Mouse (Mus musculus) left cerebral cortex, adult 9 months (tissue): ENCODE results near the gene Tmem135.

ENCODE experiments used
- DNase-seq, 2 experiments: peaks; one replicate each; pipeline ENCODE4 v3.0.0; 2022; ENCODE audit warnings: low spot score in 2 of 2

Gene Tmem135

DNA sequence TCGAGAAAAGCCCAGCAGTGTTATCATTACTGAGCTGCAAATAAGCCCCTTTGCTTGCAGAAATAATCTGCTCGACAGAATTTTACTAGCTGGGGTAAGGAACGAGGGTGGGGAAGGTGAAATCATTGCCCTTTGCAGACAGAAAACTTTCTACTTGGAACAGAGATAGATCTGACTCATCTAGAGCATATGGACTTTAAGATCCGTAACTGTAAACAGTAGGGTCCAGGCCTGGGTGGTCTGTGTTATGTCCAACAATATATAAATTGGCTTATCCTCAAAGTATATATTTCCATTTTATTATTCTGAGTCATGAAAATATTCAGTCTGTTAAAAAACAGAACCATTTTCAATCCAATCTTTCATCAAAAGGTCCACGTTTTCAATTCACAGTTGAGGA, 221.1 kb downstream of the Tmem135 start:
- DNase-seq = no peak

DNA sequence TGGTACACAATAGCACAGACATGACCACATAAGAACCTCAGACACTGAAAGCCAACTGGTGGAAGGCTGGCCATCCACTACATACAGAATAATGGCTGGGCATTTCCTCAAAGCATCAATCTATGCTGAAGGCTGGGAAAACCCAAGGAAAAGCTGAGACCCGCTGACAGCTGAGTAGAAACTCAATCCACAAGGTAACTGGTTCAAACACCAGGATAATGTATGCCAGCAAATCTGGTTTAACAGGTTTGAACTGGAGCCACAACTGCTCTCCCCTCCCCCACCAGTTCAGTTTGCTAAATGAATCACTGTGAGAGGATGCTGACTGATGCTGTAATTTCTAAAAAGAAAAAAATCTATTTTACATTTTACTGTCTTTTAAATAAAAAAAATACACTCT, 222.7 kb downstream of the Tmem135 start:
- DNase-seq = no peak

DNA sequence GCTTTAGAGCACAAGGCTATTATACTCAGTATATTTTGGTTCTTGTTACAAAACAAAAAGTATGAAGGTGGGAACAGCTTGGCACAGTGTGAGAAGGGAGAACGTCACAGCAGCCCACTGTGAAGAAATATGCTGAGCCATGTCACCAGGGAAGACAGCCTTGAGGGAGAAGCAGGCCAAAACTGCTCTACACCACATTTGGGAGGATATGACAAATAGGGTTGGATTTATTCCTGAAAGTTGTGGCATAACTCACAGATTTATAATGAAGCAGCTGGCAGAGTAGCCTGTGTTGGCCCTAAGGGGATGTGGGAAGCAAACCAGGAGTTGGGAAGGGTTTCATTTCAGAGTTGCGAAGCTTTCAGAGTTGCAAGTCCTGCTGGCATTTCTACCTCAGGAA, 225.4 kb downstream of the Tmem135 start:
- peak; percentile 16 to 61 for DNase-seq

DNA sequence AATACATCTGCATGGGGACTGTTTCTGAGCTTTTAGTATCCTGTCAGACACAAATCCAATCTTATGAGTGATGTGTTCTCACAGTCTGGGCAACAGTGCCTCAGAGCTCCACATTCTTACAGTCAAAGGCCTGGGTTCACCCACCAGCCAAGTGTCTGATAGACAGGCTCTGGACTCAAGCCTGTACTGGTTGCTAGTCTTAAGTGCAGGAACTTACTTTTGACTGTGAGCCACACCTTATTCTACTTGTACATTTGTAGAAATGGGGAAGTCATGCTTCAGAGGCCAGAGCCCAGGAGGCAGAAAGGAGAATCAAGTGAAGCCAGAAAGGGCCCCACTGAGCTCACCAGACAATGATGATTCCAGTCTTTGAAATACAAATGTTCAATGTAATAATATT, 226.1 kb downstream of the Tmem135 start:
- DNase-seq = no peak

DNA sequence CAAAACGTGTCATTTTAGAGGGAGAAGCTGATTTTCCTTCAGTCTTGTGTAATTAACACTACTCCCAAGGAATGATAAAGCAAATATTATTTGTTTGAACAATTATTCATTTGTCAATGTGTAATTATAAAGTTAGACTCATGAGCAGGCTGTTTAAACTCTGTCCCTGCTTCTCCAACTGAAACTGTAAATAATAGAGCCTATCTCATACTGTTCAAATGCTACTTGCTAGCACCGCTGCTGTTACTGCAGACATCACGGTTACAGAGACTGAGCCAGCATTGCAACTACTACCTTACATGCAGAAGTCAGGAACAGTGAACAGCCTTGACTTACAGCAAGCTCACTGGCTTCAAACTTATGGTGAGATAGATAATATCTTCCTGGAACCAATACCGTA, 229.6 kb downstream of the Tmem135 start:
- no peak for DNase-seq

DNA sequence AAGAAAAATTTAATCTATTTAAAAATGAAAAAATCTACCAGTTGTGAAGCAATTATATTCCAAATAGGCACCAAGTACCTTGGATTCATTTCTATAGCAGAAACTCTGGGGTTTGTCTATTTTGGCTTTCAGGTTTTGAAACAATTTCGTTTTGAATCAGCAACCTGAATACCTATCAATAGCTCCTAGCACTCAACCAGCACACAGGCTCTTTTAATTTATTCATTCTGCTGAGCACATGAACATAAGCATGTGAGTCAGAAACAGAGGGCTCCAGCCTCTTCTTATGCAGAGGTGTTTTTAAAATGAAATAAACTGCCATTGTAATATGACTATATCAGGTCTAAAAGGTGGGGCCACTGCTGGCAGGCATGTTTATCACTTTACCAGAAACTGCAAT, 231.0 kb downstream of the Tmem135 start:
- no peak for DNase-seq

DNA sequence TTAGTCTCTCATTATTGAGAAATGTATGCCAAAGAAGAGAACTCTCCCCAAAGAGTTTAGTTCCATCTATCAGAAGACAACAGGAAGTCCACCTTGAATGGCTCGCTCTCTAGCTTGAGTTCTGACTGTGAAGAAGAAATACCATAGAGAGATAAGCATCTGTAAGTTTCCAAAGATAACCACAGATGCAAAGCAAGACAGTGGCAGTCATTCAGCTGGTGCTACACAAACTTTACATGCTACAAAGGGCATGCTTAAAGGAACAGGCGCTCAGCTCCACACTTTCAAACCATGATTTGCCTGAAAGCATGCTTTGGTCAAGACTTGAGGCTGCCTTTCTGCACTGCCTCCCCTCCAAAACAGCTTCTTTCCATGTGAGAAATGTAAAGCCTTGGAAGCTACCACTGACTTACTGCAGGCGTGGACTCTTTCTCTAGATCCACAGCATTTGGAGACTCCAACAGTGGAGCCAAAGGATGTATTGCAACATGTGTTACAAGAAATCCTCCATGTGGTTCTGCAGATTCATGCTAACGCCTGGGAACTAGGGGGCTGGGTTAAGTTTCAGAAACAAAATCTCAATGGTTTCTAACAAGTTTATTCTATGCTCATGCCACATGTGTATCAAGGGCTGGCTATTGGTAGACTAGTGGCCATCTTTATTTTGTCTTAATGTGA, 232.1 kb downstream of the Tmem135 start:
- no peak for DNase-seq

DNA sequence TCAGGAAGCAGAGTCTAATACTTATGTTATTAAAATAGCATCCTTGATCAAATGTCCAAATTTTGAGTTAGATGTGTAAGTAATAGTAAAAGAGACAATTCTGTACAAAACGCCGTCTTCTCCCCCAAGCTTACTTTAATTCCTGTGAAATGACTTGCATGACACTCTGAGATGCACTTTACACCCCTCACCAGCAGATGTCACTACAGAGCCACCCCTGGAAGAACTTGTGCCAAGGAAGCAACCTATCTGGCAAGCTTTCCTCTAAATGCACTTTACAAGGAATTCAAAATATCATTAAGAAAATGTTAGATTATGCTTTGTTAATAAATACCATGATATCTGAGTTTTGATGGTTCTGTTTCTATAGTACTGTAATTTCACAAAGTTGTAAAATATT, 235.4 kb downstream of the Tmem135 start:
- peak in 1 of 2 experiments; percentile 84 for DNase-seq

DNA sequence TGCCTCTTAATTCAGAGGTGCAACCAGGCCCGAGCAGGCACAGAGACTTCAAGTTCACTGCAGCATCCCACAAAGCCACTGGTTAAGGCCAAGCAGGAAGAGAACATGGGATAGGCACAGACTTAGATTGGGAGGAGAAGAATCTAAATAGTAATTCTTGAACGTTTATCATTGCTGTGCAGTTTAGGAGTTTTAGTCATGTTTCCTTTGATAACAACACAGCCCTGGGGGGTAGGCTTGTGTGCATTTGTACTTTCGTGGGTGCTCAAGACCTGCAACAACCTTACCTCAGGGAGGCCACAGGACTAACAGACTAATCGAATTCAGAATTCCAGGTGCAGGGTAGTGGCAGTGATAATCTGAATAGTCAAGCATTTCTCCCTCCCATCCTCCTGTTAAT, 238.5 kb downstream of the Tmem135 start:
- DNase-seq = no peak

DNA sequence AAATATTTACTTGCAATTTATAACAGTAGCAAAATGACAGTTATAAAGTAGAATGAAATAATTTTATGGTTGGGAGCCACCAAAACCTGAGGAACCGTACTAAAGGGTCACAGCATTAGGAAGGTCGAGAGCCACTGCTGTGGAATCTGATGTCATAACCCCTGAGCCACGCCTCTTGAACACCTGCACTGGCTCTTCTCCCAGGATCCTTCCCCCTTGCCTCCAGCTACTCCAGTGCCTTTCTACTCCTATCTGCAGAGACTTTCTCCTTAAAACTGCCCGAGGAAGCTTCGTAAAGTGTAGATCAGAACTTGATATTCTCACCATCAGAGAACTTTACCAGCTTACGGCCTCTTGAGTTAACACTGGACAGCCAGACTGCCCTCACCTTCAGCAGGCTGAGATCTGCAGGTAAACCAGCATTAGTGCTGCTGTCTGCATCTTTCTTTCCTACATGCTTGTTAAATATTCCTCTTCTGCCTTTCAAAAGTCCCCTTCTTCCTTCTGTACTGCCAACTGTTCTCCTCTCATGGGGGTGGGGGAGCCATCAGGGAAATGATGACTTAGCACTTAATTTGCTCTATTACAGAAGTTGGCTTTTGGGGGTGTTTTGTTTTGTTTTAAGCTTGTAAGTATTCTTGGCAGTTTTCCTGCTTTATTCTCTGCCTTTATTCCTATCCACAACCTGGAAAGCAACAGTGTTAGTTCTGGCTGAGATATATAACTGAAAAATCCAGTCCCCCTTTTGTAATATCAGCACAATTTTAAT, 242.2 kb downstream of the Tmem135 start:
- no peak for DNase-seq

DNA sequence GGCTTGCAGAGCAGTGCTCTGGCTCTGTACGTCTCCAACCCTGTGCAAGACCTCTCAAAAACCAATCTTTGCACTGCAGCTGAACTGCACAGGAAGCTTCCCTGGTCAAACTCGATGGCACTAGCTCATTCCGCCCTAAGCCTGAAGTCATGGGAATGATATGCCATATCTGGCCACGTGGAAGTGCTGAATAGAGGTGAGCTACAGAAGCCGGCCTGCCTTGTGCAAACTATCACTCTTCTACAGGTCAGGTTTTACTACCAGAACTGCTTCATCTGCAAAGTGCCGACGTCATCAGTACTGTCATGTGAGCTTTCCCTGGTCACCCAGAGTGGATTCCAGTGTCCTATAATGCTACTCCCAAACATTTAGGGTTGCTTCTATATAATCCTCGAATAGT, 246.7 kb downstream of the Tmem135 start:
- DNase-seq = no peak

DNA sequence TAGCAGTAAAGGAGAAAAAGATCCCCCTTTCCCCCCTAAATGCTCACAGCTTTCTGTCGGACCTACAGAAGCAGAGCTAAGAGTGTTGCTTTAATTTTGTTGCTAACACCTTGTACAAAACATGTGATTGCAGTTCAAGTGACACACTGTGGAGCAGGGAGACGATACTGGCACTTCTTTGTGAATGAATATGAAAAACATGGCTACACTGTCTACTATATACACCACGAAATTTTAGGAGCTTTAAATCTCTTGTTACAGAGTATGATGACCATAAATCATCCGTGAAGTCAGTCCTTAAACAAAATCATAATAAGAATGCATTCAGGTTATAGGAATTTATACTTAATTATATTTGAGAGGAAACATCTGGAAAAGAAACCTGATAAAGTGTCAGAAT, 247.4 kb downstream of the Tmem135 start:
- no peak for DNase-seq

DNA sequence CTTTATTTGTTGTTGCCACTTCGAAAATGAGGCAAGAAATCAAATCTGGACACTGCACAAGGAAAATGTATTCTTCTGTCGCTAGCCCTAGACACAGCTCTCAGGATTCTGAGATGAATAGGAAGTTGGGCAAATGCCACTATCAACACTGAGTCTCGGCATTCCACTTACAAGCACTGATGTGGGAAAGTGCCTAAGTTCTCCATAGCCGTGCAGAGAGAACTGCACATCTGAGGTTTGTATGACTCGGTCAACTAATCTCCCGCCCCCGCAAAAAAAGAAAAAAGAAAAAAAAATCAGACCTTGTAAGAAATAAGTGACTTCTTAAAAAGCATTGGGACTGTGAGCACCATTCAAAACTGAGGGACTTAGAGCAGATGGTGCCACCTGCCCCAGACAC, 248.3 kb downstream of the Tmem135 start:
- DNase-seq = no peak

DNA sequence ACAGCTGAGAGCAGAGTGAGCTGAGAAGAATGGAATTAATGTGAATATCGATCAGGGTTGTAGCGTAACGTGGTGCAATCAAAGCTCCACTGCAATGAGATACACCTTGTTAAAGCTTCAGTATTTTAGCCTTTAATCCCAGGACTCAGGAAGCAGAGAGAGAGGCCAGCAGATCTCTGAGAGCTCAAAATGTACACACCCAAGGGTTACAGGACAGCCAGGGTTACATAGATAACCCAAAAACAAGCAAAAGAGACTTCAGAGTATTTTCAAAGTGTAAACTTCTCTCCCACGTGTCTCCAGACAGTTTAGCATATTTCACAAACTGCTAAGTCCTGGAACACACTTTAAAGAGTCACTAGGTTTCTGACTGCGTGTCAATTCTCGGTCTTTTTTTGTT, 248.8 kb downstream of the Tmem135 start:
- DNase-seq = no peak

DNA sequence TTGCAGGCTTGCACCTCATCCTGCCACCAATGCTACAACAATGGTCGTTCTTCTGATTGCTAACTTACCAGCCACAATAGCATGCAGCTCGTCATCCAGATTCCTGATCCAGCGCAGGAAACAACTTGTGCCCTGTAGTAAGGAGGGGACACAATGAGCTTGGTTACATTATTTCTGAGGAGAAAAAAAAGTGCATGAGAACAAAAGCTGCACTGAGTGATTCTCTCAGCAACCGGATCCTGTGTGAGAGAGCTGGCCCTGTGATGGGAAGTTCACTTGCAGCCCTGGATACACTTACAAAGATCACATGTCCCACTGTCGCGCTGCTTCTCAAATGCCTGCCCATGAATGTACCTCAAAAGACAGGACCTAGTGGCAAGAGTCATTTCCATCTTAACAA, 252.7 kb downstream of the Tmem135 start:
- DNase-seq = no peak

DNA sequence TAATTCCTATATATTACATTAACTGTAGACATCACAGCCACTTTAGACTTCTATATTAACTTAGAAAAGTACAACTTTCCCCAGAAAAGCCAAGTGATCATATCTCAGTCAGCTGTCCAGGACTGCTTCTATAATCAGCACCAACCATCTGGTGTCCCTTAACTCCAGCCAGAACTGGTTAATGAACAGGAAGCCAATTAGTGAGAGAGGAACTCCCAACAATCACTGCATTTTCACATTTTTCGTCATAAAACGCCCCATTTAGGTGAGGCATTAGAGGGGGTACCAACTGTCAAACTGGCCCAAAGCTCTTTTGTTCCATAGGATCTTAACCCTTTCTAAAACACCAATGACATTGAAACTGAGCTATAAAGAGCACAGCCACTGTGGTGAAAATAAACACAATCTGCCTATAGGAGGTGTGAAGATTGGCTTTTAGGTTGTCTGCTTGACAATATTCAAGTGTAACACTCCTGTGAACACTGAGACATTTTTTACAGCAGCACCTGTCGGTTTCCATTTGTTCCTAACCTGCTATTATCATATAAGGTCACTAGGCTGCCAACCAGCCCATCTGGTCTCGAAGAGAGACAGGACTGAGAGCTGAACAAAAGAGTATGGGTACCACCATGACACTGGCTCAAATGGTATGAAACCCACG, 263.3 kb downstream of the Tmem135 start:
- peak in 1 of 2 experiments; percentile 29 for DNase-seq

DNA sequence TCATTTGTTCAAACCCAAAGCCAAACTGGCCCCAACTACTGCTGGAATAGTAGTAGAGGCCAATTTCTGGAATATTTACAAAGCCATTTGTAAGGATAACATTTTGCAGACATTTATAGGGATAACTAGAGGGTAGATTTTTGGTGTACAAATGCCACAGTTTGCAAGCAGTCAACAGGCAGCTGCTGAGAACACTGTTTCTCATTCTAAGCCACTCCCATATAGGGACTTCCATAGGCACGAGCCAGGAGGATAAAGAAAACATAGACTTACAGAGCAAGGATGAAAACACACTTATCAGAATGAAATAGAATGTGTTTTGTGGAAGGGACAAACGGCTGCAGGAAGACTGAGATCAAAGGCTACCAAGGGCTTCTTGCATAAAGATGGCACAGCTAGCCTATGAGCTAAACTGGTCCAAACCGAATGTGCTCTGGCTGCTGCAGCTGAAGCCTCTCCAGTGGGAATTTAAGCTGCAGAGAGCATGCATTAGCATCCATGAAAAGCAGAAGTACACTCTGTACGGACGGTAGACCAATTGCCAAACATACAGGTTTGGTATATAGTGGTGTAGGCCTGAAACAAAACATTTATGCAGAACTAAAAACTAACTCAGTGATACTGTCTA, 269.0 kb downstream of the Tmem135 start:
- no peak for DNase-seq

DNA sequence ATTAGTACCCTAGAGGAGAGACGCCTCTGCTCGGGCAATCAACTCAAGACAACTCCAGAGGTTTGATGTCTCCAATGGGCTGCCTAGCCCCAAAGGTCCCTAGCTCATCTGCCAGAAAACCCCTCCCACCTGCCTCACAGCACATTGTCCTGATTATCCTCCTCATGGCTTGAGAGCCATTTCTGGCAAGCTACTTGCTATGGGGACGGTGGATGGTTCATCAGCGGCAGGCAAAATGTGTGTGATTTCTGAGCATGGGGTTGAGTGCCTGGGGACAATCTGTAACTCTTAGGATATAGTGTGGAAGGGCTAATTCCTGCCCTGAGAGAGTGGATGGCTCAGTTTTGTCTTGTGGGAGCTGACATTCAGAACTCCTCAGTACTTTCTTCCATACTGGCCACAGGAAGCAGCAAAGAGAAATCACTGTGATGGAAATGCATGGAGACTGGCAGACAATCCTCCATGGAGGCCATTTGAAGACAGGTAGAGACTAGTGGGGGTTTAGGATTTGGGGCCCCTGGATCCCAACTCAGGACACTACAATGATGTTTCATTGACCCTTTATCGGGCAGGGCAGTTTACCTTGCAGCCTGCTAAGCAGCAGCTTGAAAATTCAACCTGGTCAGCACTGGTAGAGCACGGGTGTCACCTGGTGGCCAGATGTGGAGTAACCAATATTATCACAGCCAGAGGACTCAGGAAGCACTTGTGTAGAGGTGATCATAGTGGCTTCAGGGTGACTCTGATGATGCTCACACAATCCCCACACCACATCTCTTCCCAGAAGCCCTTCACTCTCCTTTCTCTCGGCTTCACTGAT, 277.7 kb downstream of the Tmem135 start:
- peak in 1 of 2 experiments; percentile 68 for DNase-seq

DNA sequence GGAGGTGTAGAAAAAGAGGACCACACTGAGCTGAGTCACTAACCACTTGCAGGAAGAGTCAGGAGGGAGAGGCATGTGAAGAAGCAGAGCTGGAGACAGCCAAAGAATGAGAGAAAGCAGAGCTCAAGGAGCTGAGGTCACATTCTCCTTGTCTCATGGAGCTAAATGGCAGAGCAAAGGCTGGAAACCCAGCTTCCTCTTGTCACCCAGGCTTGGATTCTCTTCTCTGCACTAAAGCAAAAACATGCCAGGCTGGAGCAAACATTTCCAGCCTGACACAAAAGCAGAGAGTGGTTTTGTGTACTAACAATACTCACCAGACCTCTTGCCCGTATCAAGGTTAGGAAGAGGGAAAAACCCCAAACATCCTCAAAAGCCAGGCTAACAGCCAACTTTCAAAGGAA, 287.8 kb downstream of the Tmem135 start:
- DNase-seq = no peak

DNA sequence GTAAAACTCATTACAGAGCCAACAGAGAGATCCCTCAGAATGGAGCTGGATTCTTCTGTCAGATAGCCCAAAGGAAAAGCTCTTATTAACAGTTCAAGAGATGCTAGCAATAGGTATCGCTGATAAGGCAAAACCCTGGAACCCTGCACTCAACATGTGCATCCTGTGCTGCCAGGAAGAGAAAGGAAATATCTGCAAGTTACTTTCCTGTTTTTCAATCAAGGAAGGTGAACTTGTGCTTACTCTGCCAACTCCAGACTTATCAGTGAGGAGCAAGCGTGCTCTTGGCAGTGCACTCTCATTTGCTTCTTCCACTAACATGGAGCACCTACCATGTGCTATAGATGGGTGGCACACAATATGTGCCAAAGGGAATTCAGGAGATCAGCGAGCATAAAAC, 288.4 kb downstream of the Tmem135 start:
- no peak for DNase-seq

DNA sequence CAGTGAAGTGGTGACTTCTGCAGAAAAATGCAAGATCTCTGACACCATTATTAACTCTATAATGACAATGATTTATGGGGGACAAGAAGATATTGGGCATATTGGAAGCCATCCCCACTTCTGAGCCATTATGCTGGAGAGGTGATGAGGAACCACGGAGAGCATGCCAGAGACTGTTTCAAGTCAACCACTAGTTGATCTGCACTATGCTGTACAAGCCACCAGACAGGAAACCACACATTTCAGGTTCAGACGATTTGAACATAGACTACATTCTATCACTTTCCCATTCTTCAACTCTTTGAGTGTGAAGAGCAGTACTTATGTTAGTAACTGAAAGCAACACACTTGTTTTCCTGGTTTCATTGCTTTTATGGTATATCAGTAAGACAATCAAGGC, 297.6 kb downstream of the Tmem135 start:
- DNase-seq = no peak

DNA sequence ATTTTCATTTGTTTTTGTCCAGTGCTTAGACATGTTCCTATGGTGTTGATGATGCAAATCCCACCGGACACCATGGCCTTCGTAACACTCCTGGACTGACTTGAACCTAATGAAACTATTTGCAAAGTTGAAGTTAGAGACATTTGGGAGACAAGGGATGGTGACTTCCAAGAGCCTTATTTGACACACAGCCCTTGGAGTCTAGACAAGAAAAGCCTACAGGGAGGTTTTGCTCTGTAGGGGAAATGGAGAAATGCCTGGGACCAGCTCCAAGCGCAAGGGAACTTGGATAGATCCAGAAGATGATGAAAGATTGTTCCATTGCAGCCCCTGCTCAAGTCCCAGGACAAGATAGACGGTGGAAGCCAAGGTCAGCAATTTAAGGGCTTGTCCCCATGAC, 304.3 kb downstream of the Tmem135 start:
- no peak for DNase-seq
